Mouse (Mus musculus): Measurements from ENCODE around the gene Polr2c. TPM values are rescaled to one million over a fixed set of nuclear protein-coding genes. Genes with fewer than 3 reads are reported as not detected.

Polr2c gene
- polyA plus RNA-seq, 1 experiment from 2014 or later, result 159 TPM

DNA sequence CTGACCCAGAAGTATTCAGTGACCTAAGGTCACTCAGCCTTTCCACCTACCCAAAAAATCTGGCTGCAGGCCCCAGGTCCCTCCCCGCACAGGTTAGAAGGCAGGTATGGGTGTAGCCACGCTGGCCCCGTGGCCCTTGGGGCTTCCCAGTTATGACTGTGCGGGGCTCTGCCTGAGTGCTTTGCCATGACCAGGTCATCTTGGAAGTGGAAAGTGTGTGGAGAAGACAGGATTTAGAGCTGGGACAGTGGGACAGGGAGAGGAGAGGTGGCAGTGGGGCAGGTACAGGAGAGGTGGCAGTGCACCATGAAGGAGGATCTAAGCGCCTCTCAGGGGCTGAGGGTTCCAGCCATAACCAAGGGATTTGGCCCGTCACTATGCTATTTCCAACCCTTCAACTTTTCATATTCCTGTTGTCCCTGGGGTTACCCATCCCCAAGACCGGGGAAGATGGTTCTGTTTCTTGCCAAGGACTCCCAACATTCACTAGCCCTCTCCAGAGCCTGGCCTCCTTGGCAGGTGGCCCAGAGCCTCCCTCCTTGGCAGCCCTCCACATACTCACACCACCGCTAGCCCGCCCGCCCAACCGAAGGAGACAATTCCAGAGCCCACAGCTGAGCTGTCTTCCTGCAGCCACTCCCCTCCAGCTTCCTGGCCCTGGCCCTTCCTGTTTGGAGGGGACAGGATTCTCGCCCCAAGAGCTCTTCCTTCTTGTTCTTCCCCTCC, 47.4 kb downstream of the Polr2c start:
- Histone ChIP-seq H3K27ac (ENCODE audit: low read length) (peak overlapping the region; percentile 39; the same call in 1 of the 2 replicates), H3K9ac (replicated peaks; ENCODE audit: low read depth, low read length) (no peak overlapping the region), H3K4me2 (replicated peaks; ENCODE audit: low read depth, low read length) (no peak overlapping the region), H3K36me3 (ENCODE audit: control insufficient read depth, insufficient read depth, low read length) (peaks cover 56% of the 10 kb centered on the region), H3K9me3 (ENCODE audit: control insufficient read depth, low read depth, low read length) (no peaks in the 10 kb centered on the region), H3K4me3 (ENCODE audit: low read depth, low read length) (no peak overlapping the region), H3K27me3 (ENCODE audit: control insufficient read depth, insufficient read depth, low read length) (no peaks in the 10 kb centered on the region), H3K4me1 (ENCODE audit: control insufficient read depth, insufficient read depth, low read length) (peaks cover 19% of the 10 kb centered on the region)
- WGBS, result 63% methylated on average over 12 of the region's 12 CpGs
- no peak for ATAC-seq (ENCODE audit: insufficient number of reproducible peaks, insufficient read depth, low FRiP score, low read depth)

DNA sequence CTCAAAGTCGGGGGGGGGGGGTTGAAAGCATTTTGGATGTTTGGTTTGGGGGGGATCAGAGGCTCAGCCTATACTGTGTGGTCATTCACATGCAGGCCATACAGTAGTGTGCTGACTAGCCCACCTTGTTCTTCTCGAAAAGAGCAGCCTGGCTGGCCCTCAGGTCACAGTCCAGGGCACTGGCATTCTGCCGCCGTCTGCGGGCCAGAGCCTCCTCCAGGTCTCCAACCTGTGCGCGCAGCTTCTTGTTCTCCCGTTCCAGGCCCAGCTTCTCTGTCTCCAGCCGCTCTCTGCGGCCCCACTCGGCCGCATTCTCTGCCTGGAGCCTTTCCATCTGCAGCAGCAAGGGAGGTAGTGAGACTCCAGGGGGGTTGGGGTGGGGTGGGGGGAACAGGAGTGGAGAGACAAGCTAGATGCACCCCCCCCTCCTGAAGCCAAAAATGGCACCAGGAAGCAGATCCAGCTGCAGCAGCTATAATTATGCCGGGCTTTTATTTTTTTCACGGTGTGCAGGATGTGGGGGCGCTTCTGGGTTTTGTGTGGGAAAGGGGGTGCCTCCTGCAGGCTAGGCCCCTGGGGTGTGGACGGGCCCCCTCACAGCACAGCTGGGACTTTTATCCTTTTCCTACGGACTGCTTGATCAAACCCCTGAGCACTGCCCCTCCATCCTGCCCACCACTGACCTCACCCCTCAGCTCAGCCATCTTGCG, 50.5 kb downstream of the Polr2c start:
- WGBS, result 82% methylated on average over 18 of the region's 18 CpGs
- Histone ChIP-seq H3K4me1 (ENCODE audit: control insufficient read depth, insufficient read depth, low read length) (peaks cover 5% of the 10 kb centered on the region), H3K4me3 (ENCODE audit: low read depth, low read length) (no peak overlapping the region), H3K4me2 (replicated peaks; ENCODE audit: low read depth, low read length) (no peak overlapping the region), H3K9ac (replicated peaks; ENCODE audit: low read depth, low read length) (no peak overlapping the region), H3K36me3 (ENCODE audit: control insufficient read depth, insufficient read depth, low read length) (peaks cover 62% of the 10 kb centered on the region), H3K27me3 (ENCODE audit: control insufficient read depth, insufficient read depth, low read length) (no peaks in the 10 kb centered on the region), H3K9me3 (ENCODE audit: control insufficient read depth, low read depth, low read length) (no peaks in the 10 kb centered on the region), H3K27ac (ENCODE audit: low read length) (no peak overlapping the region)
- ATAC-seq (ENCODE audit: insufficient number of reproducible peaks, insufficient read depth, low FRiP score, low read depth), result no peak

DNA sequence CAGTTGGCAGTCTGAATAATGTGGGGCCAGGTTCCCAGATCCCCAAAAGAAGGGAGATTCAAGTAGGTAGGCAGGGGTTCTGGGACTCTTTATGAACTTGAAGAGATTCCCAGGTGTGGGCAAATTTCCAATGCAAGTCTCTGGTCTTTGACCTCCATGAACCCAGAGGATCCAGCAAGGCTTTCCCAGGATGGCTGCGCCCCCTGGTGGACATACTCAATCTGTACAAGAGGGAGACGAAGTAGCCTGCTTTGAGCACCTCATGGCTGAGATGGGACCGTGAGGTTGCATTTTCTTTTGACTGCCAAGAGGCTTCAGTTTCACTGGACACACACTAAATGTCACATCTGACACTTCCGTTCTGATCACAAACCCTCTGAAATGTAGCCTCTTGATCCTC, 51.6 kb downstream of the Polr2c start:
- Histone ChIP-seq H3K9ac (replicated peaks; ENCODE audit: low read depth, low read length) (no peak overlapping the region), H3K27me3 (ENCODE audit: control insufficient read depth, insufficient read depth, low read length) (no peaks in the 10 kb centered on the region), H3K4me1 (ENCODE audit: control insufficient read depth, insufficient read depth, low read length) (peaks cover 15% of the 10 kb centered on the region), H3K4me3 (ENCODE audit: low read depth, low read length) (no peak overlapping the region), H3K4me2 (replicated peaks; ENCODE audit: low read depth, low read length) (no peak overlapping the region), H3K9me3 (ENCODE audit: control insufficient read depth, low read depth, low read length) (no peaks in the 10 kb centered on the region), H3K36me3 (ENCODE audit: control insufficient read depth, insufficient read depth, low read length) (peaks cover 60% of the 10 kb centered on the region), H3K27ac (ENCODE audit: low read length) (peak overlapping the region; percentile 15; the same call in 1 of the 2 replicates)
- ATAC-seq (ENCODE audit: insufficient number of reproducible peaks, insufficient read depth, low FRiP score, low read depth), result peak; percentile 26; the same call in 1 of the 2 replicates
- 10% methylated on average over 4 of the region's 4 CpGs for WGBS

DNA sequence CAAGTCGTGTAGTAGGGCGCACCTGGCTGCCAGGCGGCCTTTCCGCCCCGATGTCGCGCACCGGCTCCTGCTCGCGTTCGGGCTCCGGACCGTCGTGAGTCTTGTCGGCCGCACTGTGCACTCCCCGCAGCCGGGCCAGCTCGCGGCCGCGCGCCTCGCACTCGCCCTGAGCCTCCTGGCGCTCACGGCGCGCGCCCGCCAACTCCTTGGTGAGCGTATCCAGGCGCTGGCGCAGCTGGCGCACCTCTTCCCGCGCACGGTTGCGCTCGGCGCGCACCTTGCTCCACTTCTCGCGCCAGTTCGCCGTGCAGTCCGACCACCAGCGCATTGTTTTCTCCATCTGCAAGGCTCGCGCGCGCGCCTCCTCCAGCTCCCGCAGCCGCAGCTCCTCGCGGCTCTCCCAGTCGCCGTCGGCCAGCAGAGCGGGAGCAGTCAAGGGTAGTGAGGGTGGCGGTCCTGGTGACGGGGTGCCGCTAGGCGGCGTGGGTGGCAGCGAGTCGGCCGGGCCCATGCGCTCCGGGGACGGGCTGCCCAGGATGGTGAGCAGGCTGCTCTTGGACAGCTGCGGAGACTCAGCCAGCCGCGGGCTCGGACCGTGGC, 55.9 kb downstream of the Polr2c start:
- Histone ChIP-seq H3K4me2 (replicated peaks; ENCODE audit: low read depth, low read length) (peak overlapping the region; percentile 46), H3K9me3 (ENCODE audit: control insufficient read depth, low read depth, low read length) (no peaks in the 10 kb centered on the region), H3K4me3 (ENCODE audit: low read depth, low read length) (peak overlapping the region; percentile 26), H3K27ac (ENCODE audit: low read length) (no peak overlapping the region), H3K36me3 (ENCODE audit: control insufficient read depth, insufficient read depth, low read length) (peaks cover 27% of the 10 kb centered on the region), H3K9ac (replicated peaks; ENCODE audit: low read depth, low read length) (no peak overlapping the region), H3K4me1 (ENCODE audit: control insufficient read depth, insufficient read depth, low read length) (peaks cover 42% of the 10 kb centered on the region), H3K27me3 (ENCODE audit: control insufficient read depth, insufficient read depth, low read length) (no peaks in the 10 kb centered on the region)
- ATAC-seq (ENCODE audit: insufficient number of reproducible peaks, insufficient read depth, low FRiP score, low read depth), result no peak
- WGBS, result 10% methylated on average over 76 of the region's 77 CpGs

DNA sequence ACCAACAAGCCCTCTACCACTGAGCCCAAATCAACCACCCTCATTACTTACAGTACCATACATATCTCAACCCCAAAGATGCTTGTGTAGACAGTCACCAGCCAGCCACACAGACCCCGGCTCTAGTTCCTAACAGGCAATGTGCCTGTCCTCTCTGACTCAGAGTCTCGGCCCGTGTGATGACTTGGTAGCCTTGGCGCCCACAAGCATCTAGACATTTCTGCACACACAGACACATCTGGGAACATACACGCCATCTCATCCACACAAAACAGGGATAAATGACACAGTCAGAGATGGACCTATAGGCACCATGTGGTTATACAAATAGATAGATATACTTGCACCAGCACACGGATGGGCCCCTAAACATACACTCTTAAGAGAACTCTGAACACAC, 57.0 kb downstream of the Polr2c start:
- Histone ChIP-seq H3K9ac (replicated peaks; ENCODE audit: low read depth, low read length) (no peak overlapping the region), H3K27ac (ENCODE audit: low read length) (no peak overlapping the region), H3K9me3 (ENCODE audit: control insufficient read depth, low read depth, low read length) (no peaks in the 10 kb centered on the region), H3K27me3 (ENCODE audit: control insufficient read depth, insufficient read depth, low read length) (no peaks in the 10 kb centered on the region), H3K4me3 (ENCODE audit: low read depth, low read length) (no peak overlapping the region), H3K4me1 (ENCODE audit: control insufficient read depth, insufficient read depth, low read length) (peaks cover 45% of the 10 kb centered on the region), H3K4me2 (replicated peaks; ENCODE audit: low read depth, low read length) (no peak overlapping the region), H3K36me3 (ENCODE audit: control insufficient read depth, insufficient read depth, low read length) (peaks cover 19% of the 10 kb centered on the region)
- WGBS, result 79% methylated on average over 6 of the region's 6 CpGs
- ATAC-seq (ENCODE audit: insufficient number of reproducible peaks, insufficient read depth, low FRiP score, low read depth), result no peak

DNA sequence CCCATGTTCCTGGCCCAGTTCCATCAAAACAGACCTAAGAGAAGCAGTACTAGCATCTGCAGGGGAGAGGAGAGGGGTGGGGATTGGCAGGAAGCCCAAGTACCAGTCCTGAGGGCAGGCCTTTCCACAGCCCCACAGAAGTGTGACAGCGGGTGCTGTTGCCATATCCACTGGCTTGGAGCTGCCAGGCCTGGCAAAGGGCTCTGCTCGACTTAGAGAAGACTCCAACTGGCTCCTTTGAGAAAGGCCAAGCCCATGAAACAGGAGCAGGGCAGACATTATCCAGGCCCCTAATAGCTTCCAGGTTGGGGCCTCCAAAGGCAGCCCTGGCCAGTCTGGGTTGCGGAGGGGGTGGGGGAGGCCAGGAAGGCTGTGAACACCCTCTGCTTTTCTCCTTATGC, 57.5 kb downstream of the Polr2c start:
- Histone ChIP-seq H3K9ac (replicated peaks; ENCODE audit: low read depth, low read length) (no peak overlapping the region), H3K4me2 (replicated peaks; ENCODE audit: low read depth, low read length) (0 out of 2 replicates have a peak overlapping the region, but pooled peaks have one; percentile 2), H3K4me1 (ENCODE audit: control insufficient read depth, insufficient read depth, low read length) (peaks cover 45% of the 10 kb centered on the region), H3K9me3 (ENCODE audit: control insufficient read depth, low read depth, low read length) (no peaks in the 10 kb centered on the region), H3K4me3 (ENCODE audit: low read depth, low read length) (no peak overlapping the region), H3K36me3 (ENCODE audit: control insufficient read depth, insufficient read depth, low read length) (peaks cover 16% of the 10 kb centered on the region), H3K27ac (ENCODE audit: low read length) (no peak overlapping the region), H3K27me3 (ENCODE audit: control insufficient read depth, insufficient read depth, low read length) (no peaks in the 10 kb centered on the region)
- 39% methylated on average over 3 of the region's 3 CpGs for WGBS
- ATAC-seq (ENCODE audit: insufficient number of reproducible peaks, insufficient read depth, low FRiP score, low read depth), result peak; percentile 26

DNA sequence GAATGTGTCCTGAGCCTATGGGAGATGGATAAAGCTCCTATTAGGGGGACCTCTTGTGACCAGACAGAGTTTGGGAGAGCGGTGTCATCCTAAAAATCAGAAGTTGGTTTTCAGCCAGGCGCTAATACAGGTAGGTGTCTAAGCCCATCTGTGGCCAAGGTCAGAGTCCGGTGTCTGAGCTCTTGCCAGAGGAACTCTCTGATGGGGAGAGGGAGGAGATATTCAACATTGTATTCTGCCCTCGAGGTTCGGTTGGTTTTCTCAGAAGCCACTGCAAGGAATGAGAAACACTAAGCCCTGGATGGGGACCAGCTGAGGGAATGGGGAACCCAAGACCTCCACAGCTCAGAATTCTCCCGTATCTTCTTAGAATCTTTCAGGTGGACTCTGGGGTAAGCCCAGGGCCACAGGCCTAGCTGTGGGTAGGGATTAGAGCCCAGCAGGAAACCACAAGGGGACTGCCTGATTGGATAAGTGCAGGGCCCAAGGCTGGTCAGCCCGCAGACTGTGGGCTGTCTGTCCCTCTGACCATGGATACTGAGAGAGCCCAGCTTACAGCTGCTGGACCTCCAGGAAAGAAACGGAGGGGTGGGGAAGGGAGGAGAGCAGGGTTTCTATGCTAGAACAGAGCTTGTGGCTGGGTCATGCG, 59.2 kb downstream of the Polr2c start:
- no peaks in the 10 kb centered on the region for H3K27me3 ChIP-seq (ENCODE audit: control insufficient read depth, insufficient read depth, low read length)
- WGBS, result 46% methylated on average over 9 of the region's 9 CpGs
- no peak overlapping the region; the same call in 1 of the 2 replicates for H3K27ac ChIP-seq (ENCODE audit: low read length)
- H3K9ac ChIP-seq (replicated peaks; ENCODE audit: low read depth, low read length), result peak overlapping the region; percentile 28
- no peak for ATAC-seq (ENCODE audit: insufficient number of reproducible peaks, insufficient read depth, low FRiP score, low read depth)
- no peaks in the 10 kb centered on the region for H3K9me3 ChIP-seq (ENCODE audit: control insufficient read depth, low read depth, low read length)
- H3K4me1 ChIP-seq (ENCODE audit: control insufficient read depth, insufficient read depth, low read length), result peaks cover 45% of the 10 kb centered on the region
- H3K4me3 ChIP-seq (ENCODE audit: low read depth, low read length), result peak overlapping the region; percentile 89
- peak overlapping the region; percentile 87 for H3K4me2 ChIP-seq (replicated peaks; ENCODE audit: low read depth, low read length)
- peaks cover 10% of the 10 kb centered on the region for H3K36me3 ChIP-seq (ENCODE audit: control insufficient read depth, insufficient read depth, low read length)

DNA sequence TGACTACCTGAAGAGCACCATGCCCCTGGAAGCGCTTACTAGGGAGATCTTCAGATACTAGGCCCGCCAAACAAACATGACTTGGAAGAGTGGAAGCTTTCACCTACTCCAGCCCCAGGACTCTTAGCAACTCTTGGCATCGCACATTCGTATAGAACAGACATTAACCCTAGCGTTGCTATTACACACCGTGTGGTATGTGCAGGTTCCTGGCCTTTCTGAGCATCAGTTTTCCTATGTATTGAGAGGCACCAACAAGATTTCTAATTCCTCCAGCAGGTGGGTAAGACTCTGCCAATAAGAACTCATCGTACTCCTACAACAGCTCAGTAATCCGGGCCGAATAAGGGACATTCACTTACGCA, 59.7 kb downstream of the Polr2c start:
- peak overlapping the region; percentile 28 for H3K9ac ChIP-seq (replicated peaks; ENCODE audit: low read depth, low read length)
- no peaks in the 10 kb centered on the region for H3K27me3 ChIP-seq (ENCODE audit: control insufficient read depth, insufficient read depth, low read length)
- 5% methylated on average over 10 of the region's 10 CpGs for WGBS
- no peaks in the 10 kb centered on the region for H3K9me3 ChIP-seq (ENCODE audit: control insufficient read depth, low read depth, low read length)
- H3K4me2 ChIP-seq (replicated peaks; ENCODE audit: low read depth, low read length), result peak overlapping the region; percentile 87
- H3K36me3 ChIP-seq (ENCODE audit: control insufficient read depth, insufficient read depth, low read length), result peaks cover 7% of the 10 kb centered on the region
- H3K4me1 ChIP-seq (ENCODE audit: control insufficient read depth, insufficient read depth, low read length), result peaks cover 46% of the 10 kb centered on the region
- H3K4me3 ChIP-seq (ENCODE audit: low read depth, low read length), result peak overlapping the region; percentile 89
- no peak overlapping the region; the same call in 1 of the 2 replicates for H3K27ac ChIP-seq (ENCODE audit: low read length)
- ATAC-seq (ENCODE audit: insufficient number of reproducible peaks, insufficient read depth, low FRiP score, low read depth), result no peak

Data from stomach, embryonic 14.5 days (tissue).